10 mouse cellular contexts compared by ENCODE assay signal in genomic region chr9:37247429-37247828, GRCm38 (mm10). TPM values are rescaled to one million over a fixed set of nuclear protein-coding genes. Genes with fewer than 3 reads are reported as not detected.
A peak's percentile ranks its signal among the peaks of the same experiment; 100 is the strongest.
DNase-seq lines count a peak whose midpoint lies in the region; ATAC-seq lines count a peak whose summit lies in the region.
"Had no signal": no experiment of that assay in that cellular context is flagged by ENCODE, and none has a peak within 500 bp of the region (broad histone marks: within the 10 kb centered on the region; RNA-seq: fewer than 3 reads in every experiment).

No protein-coding gene starts in this region.

- H3K9me3 ChIP-seq in forebrain, embryonic 14.5 days (replicated peaks; ENCODE audit: control insufficient read depth, low read length), result no peaks in the 10 kb centered on the region

- H3K27me3 ChIP-seq in forebrain, embryonic 14.5 days (replicated peaks; ENCODE audit: control insufficient read depth, insufficient read depth, low read length), result no peaks in the 10 kb centered on the region

- H3K4me1 ChIP-seq in forebrain, embryonic 14.5 days (ENCODE audit: control insufficient read depth, insufficient read depth, low read length), result peaks cover 8% of the 10 kb centered on the region

- DNase-seq in gastrocnemius, postnatal 14 days, result peak; percentile 41
- no peak for DNase-seq in gastrocnemius, adult 8-10 months (ENCODE audit: low spot score in 2 of 2)
- peak; percentile 24 for DNase-seq in right cerebral cortex, adult 18-20 months
- DNase-seq in right cerebral cortex, postnatal 36 days (ENCODE audit: low spot score in 2 of 2), result no peak
- no peak for DNase-seq in forebrain, embryonic 14.5 days (ENCODE audit: low spot score)

- ATAC-seq in granulocyte monocyte progenitor cell, adult 5-6 weeks (replicated peaks; ENCODE audit: poor library complexity, severe bottlenecking), result peak; percentile 74
- ATAC-seq in forebrain, embryonic 14.5 days, result no peak
- ATAC-seq in megakaryocyte-erythroid progenitor cell, adult 5-6 weeks (replicated peaks; ENCODE audit: low FRiP score, low TSS enrichment, poor library complexity, severe bottlenecking), result no peak

- intact Hi-C loops in gastrocnemius, postnatal 14 days (cut with DNase I; ENCODE audit: low total_unique reads), result no loop called here

- no peak overlapping the region for H3K9ac ChIP-seq in forebrain, embryonic 14.5 days (ENCODE audit: low read length)

- no peak overlapping the region for H3K4me3 ChIP-seq in macrophage (ENCODE audit: inconsistent target)
- no peak overlapping the region for H3K4me3 ChIP-seq in forebrain, embryonic 14.5 days (ENCODE audit: low read depth, low read length)
- H3K4me3 ChIP-seq: layer of hippocampus, adult 2 months had no signal

- H3K4me2 ChIP-seq in forebrain, embryonic 14.5 days (ENCODE audit: low read length), result no peak overlapping the region

- peaks cover 95% of the 10 kb centered on the region for H3K79me2 ChIP-seq in macrophage (ENCODE audit: inconsistent target)

- peaks cover 15% of the 10 kb centered on the region; the same call in 1 of the 2 replicates for H3K36me3 ChIP-seq in macrophage (ENCODE audit: inconsistent target)
- H3K36me3 ChIP-seq in forebrain, embryonic 14.5 days (ENCODE audit: control insufficient read depth, insufficient read depth, low read length), result no peaks in the 10 kb centered on the region

- peak overlapping the region; percentile 98 for H3K27ac ChIP-seq in macrophage
- no peak overlapping the region for H3K27ac ChIP-seq in forebrain, embryonic 14.5 days (ENCODE audit: low read depth, low read length)
- H3K27ac ChIP-seq: stomach, postnatal 0 days had no signal

RNA-seq across cellular contexts. Expression of gene Slc37a2, which starts 8.1 kb away (rescaled TPM):
- 1 to 10 TPM; 1.1 TPM for total RNA-seq in gastrocnemius, postnatal 14 days (2021)
- total RNA-seq in gastrocnemius, adult 8-10 months (2022), result under 1 TPM; 0.17 to 0.65 (median 0.23) TPM
- total RNA-seq in granulocyte monocyte progenitor cell, adult 5-6 weeks (2014; fragmentation: Nextera tagmentation), result 0.81 TPM in 1 of 2 replicates, not detected in the other
- total RNA-seq in granulocyte monocyte progenitor cell, adult 5-6 weeks (2017), result 0.34 and 0.52 TPM in 2 replicates
- total RNA-seq in macrophage (2018; cell fraction: chromatin; rRNA removed), result 100 to 1,000 TPM in 14 of 26 experiments, 10 to 100 TPM in 12; 12.9 to 225 (median 103) TPM
- 100 to 1,000 TPM in 25 of 26 experiments, 10 to 100 TPM in 1; 88.2 to 231 (median 137) TPM for total RNA-seq in macrophage (2018; cell fraction: cytosol; rRNA removed)
- 100 to 1,000 TPM in 24 of 26 experiments, 10 to 100 TPM in 2; 31.0 to 338 (median 177) TPM for total RNA-seq in macrophage (2018; cell fraction: nucleus; rRNA removed)
- polyA plus RNA-seq in macrophage (2018), result 136 to 253 TPM (median 157 TPM) in 3 replicates
- polyA plus RNA-seq in forebrain, embryonic 14.5 days (2014; fragmentation: Nextera tagmentation; extraction: Ambion mirVana), result 0.88 and 1.1 TPM in 2 replicates
- total RNA-seq in megakaryocyte-erythroid progenitor cell, adult 5-6 weeks (2014; fragmentation: Nextera tagmentation), result 1.3 TPM in 1 of 2 replicates, not detected in the other
- 0.11 and 0.23 TPM in 2 replicates for total RNA-seq in megakaryocyte-erythroid progenitor cell, adult 5-6 weeks (2017)

RNA-seq across cellular contexts. Expression of gene Tmem218, which starts 39.4 kb away (rescaled TPM):
- 1 to 10 TPM; 2.4 TPM for total RNA-seq in gastrocnemius, postnatal 14 days (2021)
- total RNA-seq in gastrocnemius, adult 8-10 months (2022), result 1 to 10 TPM; 1.9 to 2.9 (median 2.8) TPM
- 2.0 and 4.1 TPM in 2 replicates for total RNA-seq in granulocyte monocyte progenitor cell, adult 5-6 weeks (2014; fragmentation: Nextera tagmentation)
- 1.9 and 4.2 TPM in 2 replicates for total RNA-seq in granulocyte monocyte progenitor cell, adult 5-6 weeks (2017)
- total RNA-seq in macrophage (2018; cell fraction: chromatin; rRNA removed), result 1 to 10 TPM in 17 of 26 experiments, under 1 TPM in 5, not detected in 4; 0.25 to 5.9 (median 2.6) TPM
- total RNA-seq in macrophage (2018; cell fraction: cytosol; rRNA removed), result 1 to 10 TPM; 1.6 to 4.1 (median 3.3) TPM
- 1 to 10 TPM in 21 of 26 experiments, under 1 TPM in 4, not detected in 1; 0.35 to 7.6 (median 2.4) TPM for total RNA-seq in macrophage (2018; cell fraction: nucleus; rRNA removed)
- polyA plus RNA-seq in macrophage (2018), result 2.8 to 3.0 TPM (median 2.8 TPM) in 3 replicates
- 11.0 and 13.9 TPM in 2 replicates for polyA plus RNA-seq in forebrain, embryonic 14.5 days (2014; fragmentation: Nextera tagmentation; extraction: Ambion mirVana)
- total RNA-seq in megakaryocyte-erythroid progenitor cell, adult 5-6 weeks (2014; fragmentation: Nextera tagmentation), result 3.4 and 4.7 TPM in 2 replicates
- 2.8 and 3.3 TPM in 2 replicates for total RNA-seq in megakaryocyte-erythroid progenitor cell, adult 5-6 weeks (2017)

Comparison
In these comparisons a context has a peak if more than half of its experiments do, and no peak if none do; other contexts are left out.
1. DNase-seq: peak in gastrocnemius, postnatal 14 days (single experiment) and right cerebral cortex, adult 18-20 months (single experiment); none in gastrocnemius, adult 8-10 months (0 of 2), right cerebral cortex, postnatal 36 days (0 of 2) and forebrain, embryonic 14.5 days (single experiment).